Mouse (Mus musculus) 3T3-L1 (cell line): Measurements from ENCODE around the gene Gm20772.
"Not testable (repeated sequence)": the region's sequence is repeated elsewhere in the genome, so short reads cannot be mapped to it uniquely, and the experiment has no call there.

Experiments used
- DNase-seq: peaks from one replicate; pipeline ENCODE4 v3.0.0-alpha.2; 2015; ENCODE audit warnings: low read depth, low spot score

Gene Gm20772

DNA sequence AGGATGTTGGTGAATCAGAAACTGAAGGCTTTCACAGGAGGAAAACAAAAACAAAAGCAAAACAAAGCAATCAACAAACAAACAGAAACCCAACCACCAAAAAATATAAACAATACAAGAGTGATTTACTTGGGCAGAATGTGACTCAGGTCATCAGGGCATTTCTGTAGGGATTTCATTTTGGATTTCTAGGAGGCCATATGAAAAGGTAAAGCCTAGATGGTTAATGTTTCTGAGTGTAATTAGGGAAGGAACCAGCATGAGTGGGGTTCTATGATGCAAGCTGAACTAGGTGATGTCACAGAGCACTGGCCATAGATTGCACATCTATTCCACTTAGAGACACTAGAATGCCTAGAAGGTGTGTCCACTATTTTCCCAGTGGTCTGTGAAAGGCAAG is at the start of gene Gm20772, which contains the start of gene Gm20831:
TSS of gene Gm20772 (plus strand) at position 301 of the 400 bp plus-strand sequence.
TSS of gene Gm20831 (plus strand) at position 301 of the 400 bp plus-strand sequence.
- not testable (repeated sequence) for DNase-seq

DNA sequence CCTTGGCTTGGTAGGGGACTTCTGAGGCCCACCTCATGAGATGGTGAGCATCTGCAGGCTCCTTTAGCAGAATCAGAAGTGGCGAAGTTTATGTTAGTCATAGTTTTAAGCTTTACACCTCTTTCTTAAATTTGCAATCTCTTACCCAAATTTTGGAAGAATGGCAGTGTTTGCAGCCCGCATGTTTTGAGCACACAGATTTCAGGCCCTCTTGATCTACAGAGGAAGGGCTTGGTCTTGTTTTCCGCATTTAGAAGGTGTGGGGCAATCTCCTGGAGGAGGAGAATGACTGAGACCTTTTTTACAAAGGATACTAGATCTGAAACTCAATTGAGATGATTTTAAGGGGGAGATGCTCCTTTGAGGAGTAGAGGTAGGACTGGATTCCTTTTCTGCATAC is 28.4 kb upstream of the Gm20772 start, which contains the start of gene Gm21904:
TSS of gene Gm21904 (minus strand) at position 101 of the 400 bp plus-strand sequence.
- not testable (repeated sequence) for DNase-seq
